Mouse (Mus musculus) adrenal gland, adult (tissue): ENCODE results near the gene Colq.

Experiments
- DNase-seq, 2 experiments: peaks; one replicate each; pipeline ENCODE4 v3.0.0; 2022 to 2023; ENCODE audit warnings: low spot score in 1 of 2; ENCODE audit not compliant: inconsistent age in 2 of 2

The Colq gene

DNA sequence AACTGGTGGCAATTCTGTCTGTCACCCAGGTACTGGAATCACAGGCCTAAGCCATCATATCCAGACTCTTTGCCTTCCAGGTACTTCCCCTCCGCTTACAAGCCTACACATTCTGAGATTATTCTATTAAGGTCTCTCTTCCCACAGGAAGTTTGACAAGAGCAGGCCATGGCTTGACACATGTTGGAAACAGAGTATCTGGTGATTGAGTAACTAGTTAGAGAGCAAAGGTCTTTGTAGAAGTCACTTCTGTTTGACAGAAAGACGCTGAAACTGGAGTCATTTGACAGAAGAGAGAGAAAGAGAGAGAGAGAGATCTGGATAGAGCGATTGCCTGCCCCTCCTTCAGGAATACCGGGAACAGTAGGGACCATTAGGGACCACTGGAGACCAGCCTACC lies 60.3 kb downstream of the Colq start:
- DNase-seq, result no peak

DNA sequence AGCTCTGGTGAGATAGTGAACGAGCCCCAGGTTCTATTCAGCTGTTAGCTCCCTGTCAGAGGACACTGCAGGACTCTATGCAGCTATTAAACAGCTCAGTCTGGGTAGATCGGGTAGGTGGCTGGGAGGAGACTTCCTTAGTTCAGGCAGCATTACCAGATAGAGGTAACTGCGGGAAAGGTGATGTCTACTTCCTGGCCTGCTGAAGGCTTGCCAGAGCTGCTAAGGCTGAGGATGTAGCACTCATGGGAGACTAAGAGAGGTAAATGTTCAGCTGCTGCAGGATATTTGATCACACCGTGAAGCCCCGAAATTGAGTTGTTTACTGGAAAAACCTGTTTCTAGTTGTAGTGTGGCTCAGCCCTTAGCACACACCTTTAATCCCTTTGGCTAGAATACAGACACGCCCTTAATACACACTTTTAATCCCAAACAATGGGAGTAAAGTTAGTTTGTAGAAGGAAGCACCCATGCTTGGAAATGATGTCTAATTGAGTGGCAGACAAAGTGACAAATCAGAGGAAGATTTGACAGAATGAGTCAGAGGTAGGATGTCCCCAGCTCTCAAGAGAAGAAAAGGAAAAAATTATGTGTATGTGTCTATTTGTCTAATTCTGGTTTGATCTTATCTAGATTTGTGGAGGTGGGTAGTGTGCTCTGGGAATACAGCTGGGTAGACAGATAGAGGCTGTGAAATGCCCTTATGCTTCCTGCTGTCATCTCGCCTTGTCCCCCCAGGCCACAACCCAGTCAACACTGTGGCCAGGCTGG lies 65.9 kb downstream of the Colq start:
- DNase-seq, result no peak

DNA sequence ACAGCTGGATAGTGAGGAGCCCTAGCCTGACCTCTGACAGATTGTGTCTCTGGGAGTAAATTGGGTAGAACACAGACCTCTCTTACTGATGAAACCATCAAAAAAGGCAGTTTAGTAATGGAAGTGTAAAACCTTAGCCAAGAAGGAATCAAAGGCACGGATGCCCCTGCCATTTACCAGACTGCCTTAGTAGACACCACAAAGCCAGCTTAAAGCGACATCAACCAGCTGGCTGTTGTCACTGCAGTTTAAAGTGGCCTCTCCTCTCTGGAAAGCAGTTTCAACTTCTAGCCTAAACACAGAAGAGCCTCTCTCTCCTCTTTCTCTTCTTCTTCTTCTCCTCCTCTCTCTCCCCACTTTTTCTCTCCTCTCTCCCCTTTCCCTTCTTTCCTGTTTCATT lies 69.8 kb downstream of the Colq start:
- DNase-seq, result no peak

DNA sequence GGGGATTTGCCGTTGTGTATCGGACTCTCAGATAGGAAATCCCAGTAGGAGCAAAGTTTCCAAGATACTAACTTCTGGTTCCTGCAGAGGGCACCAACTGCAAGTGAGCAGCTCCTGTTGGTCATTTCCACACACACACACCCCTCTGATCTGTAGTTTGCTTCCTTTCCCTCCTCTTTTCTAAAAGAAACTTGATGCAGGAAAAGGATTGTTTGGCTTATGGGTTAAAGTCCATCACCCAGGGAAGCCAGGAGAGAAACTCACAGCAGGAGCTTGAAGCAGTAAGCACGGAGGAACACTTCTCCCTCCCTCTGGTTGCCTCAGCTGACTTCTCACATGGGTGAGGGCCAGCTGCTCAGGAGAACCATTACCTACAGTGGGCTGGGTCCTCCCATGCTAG lies 72.0 kb downstream of the Colq start:
- DNase-seq, result peak in 1 of 2 experiments; percentile 50

DNA sequence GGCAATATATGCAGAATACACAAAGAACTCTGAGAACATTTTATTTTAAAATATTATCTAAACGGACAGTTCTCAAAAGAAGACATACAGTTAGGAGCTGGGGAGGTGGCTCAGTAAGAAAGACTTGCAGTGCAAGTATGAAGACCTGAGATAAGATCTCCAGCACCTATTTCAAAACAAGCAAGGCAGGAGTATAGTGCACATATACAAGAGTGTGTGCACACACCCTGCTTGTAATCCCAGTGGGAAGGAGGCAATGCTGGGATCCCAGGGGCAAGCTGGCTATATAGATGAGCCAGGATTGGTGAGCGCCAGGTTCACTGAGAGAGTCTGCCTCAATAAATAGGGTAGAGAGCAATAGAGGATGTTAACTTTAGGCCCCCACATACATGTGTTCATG lies 75.2 kb downstream of the Colq start:
- DNase-seq, result no peak

DNA sequence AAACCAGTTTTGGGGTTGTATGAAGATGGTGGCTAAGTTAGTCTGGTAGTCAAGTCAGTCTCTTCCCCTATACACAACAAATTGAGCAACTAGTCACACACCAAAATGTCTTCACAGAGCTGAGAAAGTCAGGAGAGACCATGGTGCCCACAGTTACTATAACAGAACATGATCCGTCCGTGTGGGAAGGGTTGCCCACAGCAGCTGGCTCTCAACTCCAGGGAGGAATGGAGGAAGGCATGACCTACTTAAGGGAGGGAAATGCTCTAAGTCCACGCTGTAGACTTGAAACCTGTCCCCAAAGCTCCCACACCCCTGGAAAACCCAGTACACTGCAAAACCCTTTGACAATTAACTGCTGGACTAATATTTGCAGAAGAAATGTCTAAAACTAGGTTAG lies 80.8 kb downstream of the Colq start:
- no peak for DNase-seq

DNA sequence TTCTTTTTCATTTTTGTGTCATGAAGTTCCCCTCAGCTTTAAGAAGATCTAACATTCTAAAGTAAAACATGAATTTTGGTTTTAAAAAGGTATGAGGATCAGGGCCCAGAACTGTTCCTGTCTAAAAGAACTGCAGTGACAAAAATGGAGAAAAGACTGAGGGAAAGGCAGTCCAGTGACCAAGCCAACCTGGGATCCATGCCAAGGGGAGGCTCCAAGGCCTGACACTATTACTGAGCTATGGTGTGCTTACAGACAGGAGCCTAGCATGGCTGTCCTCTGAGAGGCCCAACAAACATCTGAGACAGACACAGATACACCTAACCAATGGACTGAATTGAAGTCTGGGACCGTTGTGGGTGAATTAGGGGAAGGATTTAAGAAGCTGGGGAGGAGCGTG lies 81.2 kb downstream of the Colq start:
- DNase-seq, result peak; percentile 39 to 81

DNA sequence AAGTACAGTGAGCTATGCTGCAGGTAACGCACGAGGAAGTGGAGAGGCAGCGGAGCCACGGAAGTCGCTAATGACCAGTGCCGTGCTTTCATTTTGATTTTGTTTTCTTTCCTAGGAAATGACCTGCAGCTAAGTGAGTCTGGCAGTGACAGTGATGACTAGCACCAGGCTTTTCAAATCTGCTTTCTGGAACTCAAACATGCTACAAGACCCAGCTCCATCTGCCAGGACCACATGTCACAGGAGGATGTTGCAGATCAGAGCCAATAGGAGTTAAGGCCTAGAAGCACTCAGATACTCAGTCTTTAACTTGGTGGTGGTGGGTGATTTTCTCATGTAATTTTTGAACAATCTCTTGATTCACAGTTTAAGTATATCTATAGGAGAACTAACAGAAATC lies 84.7 kb downstream of the Colq start:
- no peak for DNase-seq

DNA sequence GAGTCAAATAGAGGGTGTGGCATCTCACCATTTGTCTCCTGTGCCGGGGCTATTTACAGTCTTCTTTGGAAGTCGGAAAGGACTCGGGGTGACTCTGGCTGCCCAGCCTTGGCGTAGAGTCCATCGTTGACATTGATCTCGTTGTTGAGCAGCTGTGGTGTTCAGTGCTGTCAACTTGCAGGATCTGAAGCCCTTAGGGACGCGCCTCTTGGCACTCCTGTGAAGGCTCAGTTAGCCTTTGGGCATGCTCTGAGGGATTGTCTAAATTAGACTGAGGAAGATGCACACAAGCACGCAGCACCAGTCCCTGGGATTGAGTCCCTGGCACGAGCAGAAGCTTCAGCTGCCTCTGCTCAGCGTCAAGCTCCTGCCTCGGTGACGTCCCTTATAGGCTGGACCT lies 87.7 kb downstream of the Colq start:
- DNase-seq, result no peak

DNA sequence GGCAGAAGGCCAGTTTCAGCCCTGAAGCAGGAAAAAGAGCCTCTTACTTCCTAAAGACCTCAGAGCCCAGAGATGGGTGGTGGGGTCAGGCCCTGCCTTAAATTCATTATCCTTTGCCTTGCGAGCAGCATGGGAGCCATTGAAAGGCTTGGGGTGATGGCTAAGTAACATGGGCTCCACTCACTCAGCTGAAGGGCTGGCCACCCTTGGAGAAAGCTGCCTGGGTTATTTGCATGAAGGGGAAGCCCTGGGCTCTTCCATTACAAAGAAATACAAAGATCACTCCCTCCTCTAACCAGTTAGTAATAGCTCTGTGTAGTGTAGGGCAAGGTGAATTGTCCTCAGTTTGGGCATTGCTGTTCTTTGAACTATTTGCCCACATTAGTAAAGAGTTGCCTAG lies 91.6 kb downstream of the Colq start:
- DNase-seq, result no peak

DNA sequence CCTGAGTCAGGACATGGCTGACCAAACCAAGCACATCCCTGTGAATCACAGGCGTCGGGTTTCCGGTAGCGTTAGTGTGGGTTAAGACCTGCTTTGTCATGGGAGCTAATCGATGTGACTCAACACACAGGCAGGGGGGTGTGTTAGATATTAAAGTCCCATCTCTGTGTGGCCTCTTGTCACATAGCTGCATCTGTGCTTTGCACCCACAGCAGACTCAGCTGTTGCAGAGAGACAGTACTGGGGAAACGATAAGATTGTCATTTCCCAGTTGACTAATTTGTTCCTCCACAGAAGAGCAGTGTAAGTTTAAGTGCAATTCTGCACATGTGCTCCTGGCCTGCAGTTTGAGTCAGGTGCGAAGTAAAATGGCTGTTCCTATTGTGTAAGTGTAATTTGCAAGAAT lies 94.9 kb downstream of the Colq start:
- DNase-seq, result peak; percentile 56 to 74

DNA sequence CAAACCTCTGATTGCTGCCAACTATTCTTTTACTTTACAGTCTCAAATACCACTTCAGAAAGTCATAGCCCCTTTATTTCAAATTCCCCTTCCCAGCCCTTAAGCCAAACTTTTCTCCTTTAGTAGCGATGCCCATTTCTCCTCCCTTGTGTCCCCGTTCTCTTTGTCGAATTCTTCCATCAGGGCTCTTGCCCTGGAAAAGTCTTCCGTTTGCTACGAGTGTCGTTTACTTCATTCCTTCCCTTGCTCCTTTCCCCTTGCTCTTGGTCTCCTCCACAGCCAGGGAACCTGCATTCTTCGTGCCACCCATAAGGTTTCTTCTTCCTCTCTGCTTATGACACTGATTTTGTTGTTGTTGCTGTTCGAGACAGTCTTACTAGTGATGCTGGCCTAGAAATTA lies 95.6 kb downstream of the Colq start:
- DNase-seq, result peak in 1 of 2 experiments; percentile 56

DNA sequence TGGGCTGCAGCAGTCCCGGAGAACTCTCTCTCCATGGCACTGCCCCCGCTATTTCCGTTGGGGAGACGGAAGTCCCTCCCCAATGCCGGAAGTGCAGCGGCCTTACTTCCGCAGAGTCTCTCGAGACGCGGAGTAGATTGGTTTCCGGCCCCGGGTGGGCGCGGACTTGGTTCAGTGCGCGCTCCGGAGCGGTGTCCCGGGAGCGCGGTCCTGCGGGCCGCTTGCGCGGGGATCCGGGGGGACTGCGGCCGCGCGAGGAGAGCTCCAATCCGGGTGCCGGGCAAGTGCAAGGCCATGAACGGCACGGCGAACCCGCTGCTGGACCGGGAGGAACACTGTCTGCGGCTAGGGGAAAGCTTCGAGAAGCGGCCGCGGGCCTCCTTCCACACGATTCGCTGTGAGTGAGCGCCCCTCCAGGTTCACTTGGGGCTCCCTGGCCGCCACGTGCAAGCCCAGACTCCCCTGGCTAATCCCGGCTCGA lies 96.1 kb downstream of the Colq start, which contains the start of gene Mettl6:
Gene Mettl6, minus strand, starts transcription at position 66 of the 481 bp plus-strand sequence.
- peak; percentile 93 to 97 for DNase-seq

DNA sequence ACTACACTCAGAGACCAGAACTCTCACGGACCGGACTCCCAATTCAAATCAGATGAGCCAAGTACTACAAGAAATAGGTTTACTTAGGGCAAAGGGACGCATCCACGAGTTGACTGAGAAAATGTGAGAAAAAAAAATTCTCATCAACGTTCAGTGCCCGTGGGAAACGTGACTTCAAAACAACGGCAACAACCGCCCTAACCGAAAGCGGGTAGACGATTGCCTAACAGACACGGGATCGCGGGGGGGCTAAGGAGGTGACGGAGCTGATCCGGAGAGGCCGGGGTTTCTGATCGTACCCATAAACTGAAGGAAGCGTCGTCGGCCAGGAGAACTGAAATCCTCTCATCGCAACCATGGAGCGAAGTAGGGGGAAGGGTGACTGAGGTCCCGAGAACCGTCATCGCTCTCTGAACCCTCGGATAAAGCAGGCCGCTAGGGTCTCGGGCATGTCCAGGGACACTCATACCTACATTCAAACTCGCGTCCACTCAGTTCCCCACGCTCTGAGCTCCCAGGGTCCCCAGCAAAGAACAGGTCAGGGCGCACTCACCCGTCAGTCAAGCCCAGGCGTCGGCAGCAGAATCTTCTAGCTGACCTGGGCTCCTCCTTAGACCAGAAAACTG lies 96.7 kb downstream of the Colq start, which contains the start of gene Eaf1:
Gene Eaf1, plus strand, starts transcription at position 51 of the 626 bp plus-strand sequence.
- DNase-seq, result no peak

DNA sequence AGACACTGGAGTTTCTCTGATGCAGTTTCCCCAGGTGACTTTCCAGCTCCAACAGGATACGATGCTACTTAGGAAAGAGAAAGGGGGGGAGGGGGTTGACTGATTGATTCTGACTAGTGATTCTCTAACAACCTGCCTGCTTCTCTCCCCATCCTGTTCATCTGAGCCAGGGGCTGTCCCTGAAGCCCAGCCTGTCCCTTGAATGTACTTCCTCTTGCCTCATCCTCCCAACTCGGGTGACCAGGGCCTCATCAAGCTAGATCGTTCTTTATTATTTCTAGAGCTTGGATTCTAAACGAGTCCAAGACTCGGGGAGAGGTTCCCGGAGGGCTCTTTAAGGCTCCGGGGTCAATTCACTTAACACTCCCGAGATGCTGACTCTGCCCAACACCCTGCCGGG lies 97.2 kb downstream of the Colq start:
- DNase-seq, result no peak

DNA sequence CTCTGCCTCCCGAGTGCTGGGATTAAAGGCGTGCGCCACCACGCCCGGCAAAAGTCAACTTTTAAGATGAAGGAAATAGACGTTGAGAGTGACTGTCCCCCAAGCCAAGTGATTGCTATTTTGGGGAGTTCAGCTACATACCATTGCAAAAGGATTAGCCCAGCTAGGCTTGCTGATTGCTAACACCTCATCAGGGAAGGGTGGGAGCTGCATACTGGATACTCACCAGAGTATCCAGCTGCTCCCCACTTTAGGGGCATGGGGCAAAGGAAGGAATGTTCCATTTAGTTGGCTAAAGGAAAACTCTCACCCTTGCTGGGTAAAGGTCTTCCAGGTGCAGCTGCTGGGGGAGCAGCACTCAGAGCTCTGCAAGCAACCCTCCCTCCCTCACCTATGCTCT lies 103.1 kb downstream of the Colq start:
- DNase-seq, result no peak

DNA sequence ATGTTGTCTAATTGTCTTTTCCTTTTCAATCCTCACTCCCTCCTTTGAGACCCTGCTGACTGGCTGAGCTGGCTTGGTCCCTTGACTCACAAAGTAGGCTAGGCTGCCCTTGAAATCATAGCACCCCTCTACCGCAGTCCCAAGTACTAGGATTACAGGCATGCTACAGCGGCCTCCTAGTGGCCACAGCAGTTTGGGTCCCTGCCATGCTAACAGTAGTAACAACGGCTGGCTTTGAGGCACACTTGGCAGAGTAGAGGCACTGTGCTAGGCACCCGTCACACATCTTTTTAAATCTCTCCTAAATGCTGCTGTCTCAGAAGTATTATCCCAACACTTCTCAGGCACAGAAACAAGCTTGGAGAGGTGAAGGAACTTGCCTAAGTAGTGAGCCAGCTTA lies 104.7 kb downstream of the Colq start:
- no peak for DNase-seq

DNA sequence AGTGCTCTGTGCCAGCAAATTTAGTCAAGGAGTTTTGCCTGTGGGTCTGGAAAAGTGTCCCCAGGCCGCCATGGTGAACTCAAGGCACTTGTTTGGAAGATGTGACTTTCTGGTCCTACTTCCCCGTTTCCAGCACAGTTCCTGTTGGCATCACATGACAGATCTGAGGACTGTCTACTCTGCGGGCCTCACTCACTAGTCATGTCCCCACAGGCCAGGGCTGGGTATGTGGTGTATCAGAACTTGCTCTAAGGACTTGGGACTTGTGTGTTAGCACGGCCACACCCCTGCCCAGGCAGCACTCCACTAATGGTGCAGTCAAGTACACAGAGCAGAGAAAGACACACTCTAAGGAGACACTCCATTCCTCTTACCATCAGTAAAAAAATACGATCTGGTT lies 108.7 kb downstream of the Colq start:
- DNase-seq, result no peak

DNA sequence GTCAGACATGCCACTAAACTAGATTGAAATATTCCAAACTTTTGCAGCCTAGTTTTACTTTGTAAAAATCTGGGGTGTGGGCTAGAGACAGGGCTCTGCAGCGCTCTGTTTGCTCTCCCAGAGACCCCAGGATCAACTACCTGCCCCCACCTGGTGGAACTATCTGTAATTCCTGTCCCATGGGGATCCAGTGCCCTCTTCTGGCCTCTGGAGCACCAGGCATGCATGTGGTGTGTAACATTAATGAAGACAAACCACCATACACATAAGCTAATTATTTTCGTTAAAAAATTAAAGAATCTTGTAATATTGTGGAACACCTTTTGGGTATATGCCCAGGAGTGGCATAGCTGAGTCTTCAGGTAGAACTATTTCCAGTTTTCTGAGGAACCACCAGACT lies 117.8 kb downstream of the Colq start:
- DNase-seq, result no peak
